Mouse (Mus musculus) ES-E14 (cell line): ENCODE data around the gene Lrrc1.

Experiments
- CHD2 ChIP-seq: IDR thresholded peaks from 2 replicates; pipeline ENCODE4 v1.6.1; 2014; ENCODE audit warnings: mild to moderate bottlenecking, low read depth, low read length, inconsistent platforms
- MAFK ChIP-seq: IDR thresholded peaks from 2 replicates; pipeline ENCODE4 v1.6.1; 2014; ENCODE audit warnings: mild to moderate bottlenecking, low read depth, low read length, inconsistent platforms; ENCODE audit not compliant: insufficient read depth
- ZNF384 ChIP-seq: IDR thresholded peaks from 2 replicates; pipeline ENCODE4 v1.6.1; 2012; ENCODE audit warnings: low read depth, low read length, inconsistent platforms

DNA sequence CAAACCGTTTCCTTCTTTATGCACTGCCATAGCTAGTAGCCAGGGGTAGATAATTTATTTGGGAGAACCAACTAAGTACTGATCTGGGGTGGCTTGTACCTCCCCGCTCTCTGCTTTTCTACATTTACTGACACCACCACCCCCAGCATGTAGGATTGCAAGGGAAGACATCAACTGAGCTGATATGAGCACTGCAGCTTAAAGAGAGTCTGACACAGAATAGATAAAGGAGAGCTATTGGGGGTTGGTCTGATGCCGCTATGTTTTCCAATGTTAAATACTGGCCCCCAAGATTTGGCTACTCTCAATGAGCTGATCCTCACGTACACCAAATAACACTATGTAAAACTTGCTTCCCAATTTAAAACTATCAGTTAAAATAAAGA, 124.5 kb downstream of the Lrrc1 start:
- TF ChIP-seq MAFK (no peak), CHD2 (no peak), ZNF384 (no peak)
